Mouse (Mus musculus) 416B (cell line): ENCODE measurements around the gene Rfx8.

ENCODE experiments used
- DNase-seq: peaks from one replicate; pipeline ENCODE4 v3.0.0; 2011; ENCODE audit warnings: low read depth

Rfx8 gene

GRCm38 (mm10) chr1:39734881-39735280, 14.1 kb upstream of the Rfx8 start:
- DNase-seq = peak; percentile 66

- DNase-seq = peak; percentile 97
These were observed 13.5 kb upstream of the Rfx8 start for GRCm38 (mm10) chr1:39734311-39734710.

- no peak for DNase-seq
These were observed 13.1 kb upstream of the Rfx8 start for GRCm38 (mm10) chr1:39733876-39734275.

GRCm38 (mm10) chr1:39732081-39732480, 11.3 kb upstream of the Rfx8 start:
- DNase-seq = no peak

- DNase-seq = no peak
These were observed 10.7 kb upstream of the Rfx8 start for GRCm38 (mm10) chr1:39731543-39731942.

- no peak for DNase-seq
These were observed 10.1 kb upstream of the Rfx8 start for GRCm38 (mm10) chr1:39730868-39731267.

- peak; percentile 40 for DNase-seq
These were observed 9.1 kb upstream of the Rfx8 start for GRCm38 (mm10) chr1:39729919-39730318.

GRCm38 (mm10) chr1:39721351-39721726, 542 bp upstream of the Rfx8 start:
- no peak for DNase-seq

GRCm38 (mm10) chr1:39720186-39720585, 611 bp downstream of the Rfx8 start:
- no peak for DNase-seq

GRCm38 (mm10) chr1:39715551-39715950, 5.2 kb downstream of the Rfx8 start:
- DNase-seq = no peak

GRCm38 (mm10) chr1:39714729-39715128, 6.1 kb downstream of the Rfx8 start:
- peak; percentile 42 for DNase-seq

- DNase-seq = peak; percentile 89
These were observed 6.7 kb downstream of the Rfx8 start for GRCm38 (mm10) chr1:39713842-39714658.

- DNase-seq = no peak
These were observed 7.5 kb downstream of the Rfx8 start for GRCm38 (mm10) chr1:39713300-39713699.

- DNase-seq = no peak
These were observed 8.5 kb downstream of the Rfx8 start for GRCm38 (mm10) chr1:39712261-39712660.

GRCm38 (mm10) chr1:39710604-39711003, 10.2 kb downstream of the Rfx8 start:
- peak; percentile 63 for DNase-seq

- peak; percentile 29 for DNase-seq
These were observed 10.8 kb downstream of the Rfx8 start for GRCm38 (mm10) chr1:39710016-39710415.

- DNase-seq = no peak
These were observed 12.0 kb downstream of the Rfx8 start for GRCm38 (mm10) chr1:39708778-39709177.

- no peak for DNase-seq
These were observed 18.4 kb downstream of the Rfx8 start for GRCm38 (mm10) chr1:39702216-39703046.

GRCm38 (mm10) chr1:39701274-39701602, 19.6 kb downstream of the Rfx8 start:
- no peak for DNase-seq

GRCm38 (mm10) chr1:39700599-39701273, 20.1 kb downstream of the Rfx8 start:
- no peak for DNase-seq

GRCm38 (mm10) chr1:39698456-39698855, 22.3 kb downstream of the Rfx8 start:
- peak; percentile 72 for DNase-seq

- no peak for DNase-seq
These were observed 25.6 kb downstream of the Rfx8 start for GRCm38 (mm10) chr1:39695198-39695597.

- DNase-seq = no peak
These were observed 26.0 kb downstream of the Rfx8 start for GRCm38 (mm10) chr1:39694756-39695155.
